Mouse (Mus musculus) adipose tissue, adult 10 weeks (tissue): ENCODE results near the gene Tstd1. TPM values are rescaled to one million over a fixed set of nuclear protein-coding genes. Genes with fewer than 3 reads are reported as not detected.

ENCODE experiments used
- polyA plus RNA-seq: library from polyadenylated mRNA; stranded (reverse); fragments of 350-450 nt; fragmentation: Illumina TruSeq; extraction: RNeasy Lipid Tissue Mini Kit (QIAGEN cat#74804); gene quantifications from one replicate; pipeline ENCODE4 v1.2.3, GENCODE M21; 2014; ENCODE audit warnings: low read depth, low replicate concordance

Tstd1 gene
- 9.5 TPM for polyA plus RNA-seq

DNA sequence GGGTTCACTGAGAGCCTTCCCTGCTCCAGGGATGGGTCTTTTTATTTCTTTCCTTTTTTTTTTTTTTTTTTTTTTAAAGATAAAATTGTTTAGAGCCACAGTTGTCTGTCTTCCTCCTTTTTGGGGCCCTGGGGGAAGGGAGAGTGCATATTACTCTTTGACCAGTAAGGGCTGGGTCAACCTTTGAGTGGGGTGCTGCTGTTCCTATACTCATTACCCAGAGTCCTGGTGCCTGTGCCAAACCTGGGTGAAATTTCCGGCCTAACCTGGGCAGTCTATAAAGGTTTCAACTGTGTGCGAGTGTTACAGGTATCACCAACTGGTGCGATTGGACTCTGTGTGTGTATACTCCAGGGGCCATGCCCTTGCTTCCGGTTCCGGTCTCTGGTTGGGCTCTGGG, at the start of gene Tstd1:
Gene Tstd1, plus strand, starts transcription at position 213 of the 400 bp plus-strand sequence.

GRCm38 (mm10) chr1:171369845-171370556, 48.7 kb upstream of the Tstd1 start, which contains the start of gene Nectin4:
Nectin4 (plus strand) TSS chr1:171370099.

GRCm38 (mm10) chr1:171388376-171389102, 30.1 kb upstream of the Tstd1 start, which contains the start of gene Arhgap30:
Arhgap30 (plus strand) TSS chr1:171388954.

GRCm38 (mm10) chr1:171410947-171411484, 7.7 kb upstream of the Tstd1 start, which contains the start of gene Usf1:
Usf1 (plus strand) TSS chr1:171411313.

DNA sequence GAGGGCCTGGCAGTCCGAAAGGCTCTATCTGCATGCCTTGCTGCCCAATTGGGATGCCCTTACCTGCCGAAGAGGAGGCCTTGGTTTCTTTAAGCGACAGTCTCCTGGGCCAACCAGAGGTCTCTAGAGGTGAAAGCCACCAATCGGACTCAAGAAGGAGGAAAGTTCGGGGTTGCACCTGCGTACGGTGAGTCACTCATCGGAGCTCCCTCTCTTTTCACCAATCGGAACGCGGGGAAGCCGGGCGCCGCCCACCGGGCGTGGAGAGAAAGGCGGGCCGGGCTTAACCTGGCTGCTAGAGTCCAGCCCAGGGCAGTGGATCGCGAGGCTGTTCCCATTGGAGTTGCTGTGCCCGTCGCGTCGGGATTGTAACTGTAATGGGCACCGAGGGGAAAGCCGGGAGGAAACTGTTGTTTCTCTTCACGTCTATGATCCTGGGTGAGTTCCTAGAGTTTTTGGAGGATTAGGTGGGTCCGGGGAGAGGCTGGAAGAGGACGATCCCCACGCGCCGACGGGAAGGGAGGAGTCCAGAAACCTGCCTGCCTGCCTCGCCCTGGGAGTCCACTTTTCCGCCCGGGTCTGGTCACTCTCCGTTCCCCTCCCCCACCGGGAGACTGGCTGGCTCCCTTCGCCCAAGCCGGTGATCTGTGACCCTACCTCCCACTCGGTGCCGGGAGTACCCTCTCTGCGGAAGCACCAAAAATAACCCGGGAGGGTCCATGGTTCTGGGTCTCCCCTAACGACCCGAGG, 18.8 kb downstream of the Tstd1 start, which contains the start of gene F11r:
Gene F11r, plus strand, starts transcription at position 272 of the 750 bp plus-strand sequence.

Other genes with a start within 250 kb of the Tstd1 start
- 16.3 TPM for gene Pcp4l1, start 222.6 kb upstream of the Tstd1 start, polyA plus RNA-seq
- not detected for gene Nr1i3, start 204.9 kb upstream of the Tstd1 start, polyA plus RNA-seq
- 23.7 TPM for gene Tomm40l, start 196.4 kb upstream of the Tstd1 start, polyA plus RNA-seq
- gene Apoa2, start 193.8 kb upstream of the Tstd1 start, polyA plus RNA-seq, result 1.1 TPM
- gene Fcer1g, start 184.5 kb upstream of the Tstd1 start, polyA plus RNA-seq, result 58.9 TPM
- 1.8 TPM for gene Adamts4, start 168.5 kb upstream of the Tstd1 start, polyA plus RNA-seq
- gene Ndufs2, start 167.5 kb upstream of the Tstd1 start, polyA plus RNA-seq, result 176 TPM
- 40.5 TPM for gene B4galt3, start 148.5 kb upstream of the Tstd1 start, polyA plus RNA-seq
- 43.4 TPM for gene Ppox, start 137.7 kb upstream of the Tstd1 start, polyA plus RNA-seq
- 28.1 TPM for gene Usp21, start 130.9 kb upstream of the Tstd1 start, polyA plus RNA-seq
- gene Ufc1, start 123.8 kb upstream of the Tstd1 start, polyA plus RNA-seq, result 139 TPM
- gene Dedd, start 89.7 kb upstream of the Tstd1 start, polyA plus RNA-seq, result 39.7 TPM
- gene Nit1, start 73.2 kb upstream of the Tstd1 start, polyA plus RNA-seq, result 95.7 TPM
- gene Pfdn2, start 73.2 kb upstream of the Tstd1 start, polyA plus RNA-seq, result 72.2 TPM
- 5.5 TPM for gene Klhdc9, start 58.1 kb upstream of the Tstd1 start, polyA plus RNA-seq
- 27.6 TPM for gene Nectin4, start 48.8 kb upstream of the Tstd1 start, polyA plus RNA-seq
- gene Arhgap30, start 29.9 kb upstream of the Tstd1 start, polyA plus RNA-seq, result 6.5 TPM
- 59.3 TPM for gene Usf1, start 7.6 kb upstream of the Tstd1 start, polyA plus RNA-seq
- 71.7 TPM for gene F11r, start 18.7 kb downstream of the Tstd1 start, polyA plus RNA-seq
- gene Alyref2, start 84.6 kb downstream of the Tstd1 start, polyA plus RNA-seq, result 4.8 TPM
- not detected for gene Itln1, start 116.4 kb downstream of the Tstd1 start, polyA plus RNA-seq
- gene Cd244a, start 140.3 kb downstream of the Tstd1 start, polyA plus RNA-seq, result 1.0 TPM
- gene Ly9, start 188.5 kb downstream of the Tstd1 start, polyA plus RNA-seq, result 2.0 TPM
- 3.5 TPM for gene Slamf7, start 234.2 kb downstream of the Tstd1 start, polyA plus RNA-seq